Mouse (Mus musculus) megakaryocyte, embryonic 14.5 days (primary cell): Measurements from ENCODE around the gene Snrpd2.

Experiments
- FLI1 ChIP-seq: IDR thresholded peaks from 2 replicates; pipeline ENCODE4 v1.6.1; 2012; ENCODE audit warnings: low read length, inconsistent platforms, mixed read lengths
- GATA1 ChIP-seq: IDR thresholded peaks from 3 replicates; pipeline ENCODE4 v1.6.1; 2012; ENCODE audit warnings: mixed read lengths, low read length, inconsistent platforms, borderline replicate concordance

DNA sequence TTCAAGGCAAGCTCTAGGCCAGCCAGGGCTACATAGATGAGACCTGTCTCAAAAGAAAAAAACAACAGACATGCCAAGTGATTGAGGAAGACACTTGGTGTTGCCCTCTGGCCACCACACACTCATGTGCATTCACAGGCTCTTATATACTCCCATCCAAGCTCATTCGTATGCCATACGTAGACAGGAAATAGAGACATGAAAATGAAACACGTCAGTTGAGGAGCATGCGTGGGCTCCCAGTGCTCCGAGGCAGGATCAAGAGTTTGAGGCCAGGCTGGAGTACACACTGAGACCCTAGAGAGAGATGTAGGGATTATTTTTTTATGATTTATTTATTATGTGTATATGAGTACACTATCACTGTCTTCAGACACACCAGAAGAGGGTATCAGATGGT lies 20.1 kb upstream of the Snrpd2 start:
- TF ChIP-seq GATA1 (no peak), FLI1 (no peak)
